Mouse (Mus musculus) heart, adult 9 months (tissue): Measurements from ENCODE around the gene Nol3.

Source experiments
- DNase-seq, 2 experiments: peaks; one replicate each; pipeline ENCODE4 v3.0.0; 2022; ENCODE audit warnings: low spot score in 2 of 2

The Nol3 gene

DNA sequence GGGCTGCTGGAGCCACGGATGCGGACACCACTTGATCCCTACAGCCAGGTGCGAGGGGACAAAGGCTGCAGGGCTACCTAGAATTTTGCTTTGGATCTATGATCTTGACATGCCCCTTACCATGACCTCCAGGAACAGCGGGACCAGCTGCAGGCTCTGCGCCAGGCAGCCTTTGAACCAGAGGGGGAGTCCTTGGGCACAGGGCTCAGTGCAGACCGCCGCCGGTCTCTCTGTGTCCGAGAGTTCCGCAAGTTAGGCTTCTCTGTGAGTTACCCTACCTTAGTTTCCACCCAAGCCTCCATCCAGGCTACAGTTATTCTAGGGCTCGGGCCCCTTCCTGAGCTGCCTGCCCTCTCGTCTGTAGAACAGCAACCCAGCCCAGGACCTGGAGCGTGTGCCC lies 31.7 kb downstream of the Nol3 start:
- DNase-seq: no peak

DNA sequence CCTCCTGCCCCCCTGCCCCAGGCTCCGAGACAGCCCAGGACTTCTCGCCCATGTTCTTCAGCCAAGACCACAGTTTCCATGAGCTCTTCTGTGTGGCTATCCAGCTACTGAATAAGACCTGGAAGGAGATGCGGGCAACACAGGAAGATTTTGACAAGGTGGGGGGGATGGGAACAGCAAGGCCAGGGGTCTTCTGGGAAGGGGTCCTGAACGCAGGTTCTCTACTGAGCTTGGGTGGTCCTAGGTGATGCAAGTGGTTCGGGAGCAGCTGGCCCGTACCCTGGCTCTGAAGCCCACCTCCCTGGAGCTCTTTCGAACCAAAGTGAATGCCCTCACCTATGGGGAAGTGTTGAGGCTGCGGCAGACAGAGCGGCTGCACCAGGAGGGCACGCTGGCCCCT lies 32.5 kb downstream of the Nol3 start:
- no peak for DNase-seq

DNA sequence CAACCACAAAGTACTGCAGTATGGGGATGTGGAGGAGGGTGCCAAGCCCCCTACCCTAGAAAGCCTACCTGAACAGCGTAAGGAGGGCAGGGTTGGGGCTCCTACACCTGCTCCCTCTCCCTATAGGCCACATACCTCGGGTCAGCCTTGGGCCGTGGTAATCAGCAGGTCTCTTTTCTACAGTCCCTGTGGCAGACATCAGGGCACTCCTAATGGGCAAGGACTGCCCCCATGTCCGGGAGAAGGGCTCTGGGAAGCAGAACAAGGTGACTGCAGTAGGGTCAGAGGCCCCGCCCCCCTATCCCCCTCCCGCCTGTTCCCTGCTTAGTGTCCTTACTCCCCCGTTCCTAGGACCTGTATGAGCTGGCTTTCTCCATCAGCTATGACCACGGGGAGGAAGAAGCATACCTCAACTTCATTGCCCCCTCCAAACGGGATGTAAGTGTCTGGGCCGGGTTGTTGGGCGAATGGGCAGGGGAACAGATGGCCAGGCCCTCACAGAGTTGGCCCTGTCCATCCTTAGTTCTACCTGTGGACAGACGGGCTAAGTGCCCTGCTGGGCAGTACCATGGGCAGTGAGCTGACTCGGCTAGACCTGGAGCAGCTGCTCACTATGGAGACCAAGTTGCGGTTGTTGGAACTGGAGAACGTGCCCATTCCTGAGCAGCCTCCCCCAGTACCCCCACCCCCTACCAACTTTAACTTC lies 33.4 kb downstream of the Nol3 start:
- DNase-seq: no peak

DNA sequence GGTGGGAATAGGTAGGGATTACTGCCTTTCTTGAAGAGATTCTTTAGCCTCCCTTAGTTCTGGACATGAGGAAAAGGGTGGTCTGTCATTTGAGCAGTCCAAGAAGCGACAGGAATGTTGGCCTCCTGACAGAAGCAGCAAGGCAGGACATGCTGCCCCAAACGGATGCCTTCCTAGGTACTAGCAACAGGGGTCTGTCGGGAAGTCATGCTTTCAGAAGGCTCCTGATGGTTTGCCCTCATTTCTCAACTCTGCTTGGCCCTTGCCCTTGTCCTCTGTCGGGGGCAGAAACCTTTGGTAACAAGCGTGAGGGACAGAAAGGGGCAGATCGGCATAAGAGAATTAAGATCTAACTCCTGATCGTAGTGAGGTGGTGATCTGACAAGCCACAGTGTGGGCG lies 34.2 kb downstream of the Nol3 start:
- no peak for DNase-seq

DNA sequence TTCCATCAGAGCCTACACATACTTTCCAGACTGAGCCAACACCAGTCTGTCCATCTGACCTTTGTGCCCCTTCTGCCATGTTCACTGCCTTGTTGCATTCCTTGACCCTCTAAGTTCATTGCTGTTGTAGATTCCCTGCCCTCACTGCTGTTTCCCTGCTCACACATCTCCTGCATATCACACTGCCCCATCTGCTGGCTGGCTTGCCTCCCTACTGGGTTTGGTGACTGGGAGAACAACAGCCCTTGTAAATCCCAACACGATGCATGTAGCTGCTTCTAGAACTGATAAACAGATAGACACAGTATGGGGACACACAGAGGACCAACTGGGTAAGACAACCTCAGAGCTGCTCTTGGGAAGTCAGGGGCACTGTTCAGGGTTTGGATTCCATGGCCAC lies 35.8 kb downstream of the Nol3 start:
- DNase-seq: no peak

DNA sequence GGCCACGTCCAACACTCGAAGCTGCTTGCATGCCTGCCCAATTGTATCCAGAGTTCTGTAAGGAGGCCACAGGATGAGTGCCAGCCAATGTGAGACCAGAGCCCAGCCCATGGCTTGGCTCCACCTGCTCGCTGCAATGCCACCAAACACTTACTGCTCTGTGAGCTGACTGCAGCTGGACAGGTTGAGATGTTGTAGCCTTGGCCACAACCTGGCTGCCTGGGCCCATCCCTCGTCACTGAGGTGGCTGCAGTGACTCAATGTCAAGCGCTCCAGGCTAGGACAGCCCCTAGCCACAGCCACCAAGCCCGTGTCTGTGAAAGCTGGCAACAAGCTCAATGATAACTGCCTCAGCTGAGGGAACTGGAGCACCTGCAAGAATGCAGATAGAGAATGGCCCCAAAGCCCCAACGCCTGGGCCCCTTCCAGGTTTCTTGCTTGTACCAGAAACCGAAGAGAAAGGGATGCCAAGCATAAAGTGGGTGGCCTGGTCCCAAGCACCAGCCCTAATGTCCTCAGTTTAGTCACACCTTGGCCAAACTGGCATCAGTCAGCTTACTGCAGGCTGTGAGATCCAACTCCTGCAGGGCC lies 37.0 kb downstream of the Nol3 start:
- peak in 1 of 2 experiments; percentile 48 for DNase-seq

DNA sequence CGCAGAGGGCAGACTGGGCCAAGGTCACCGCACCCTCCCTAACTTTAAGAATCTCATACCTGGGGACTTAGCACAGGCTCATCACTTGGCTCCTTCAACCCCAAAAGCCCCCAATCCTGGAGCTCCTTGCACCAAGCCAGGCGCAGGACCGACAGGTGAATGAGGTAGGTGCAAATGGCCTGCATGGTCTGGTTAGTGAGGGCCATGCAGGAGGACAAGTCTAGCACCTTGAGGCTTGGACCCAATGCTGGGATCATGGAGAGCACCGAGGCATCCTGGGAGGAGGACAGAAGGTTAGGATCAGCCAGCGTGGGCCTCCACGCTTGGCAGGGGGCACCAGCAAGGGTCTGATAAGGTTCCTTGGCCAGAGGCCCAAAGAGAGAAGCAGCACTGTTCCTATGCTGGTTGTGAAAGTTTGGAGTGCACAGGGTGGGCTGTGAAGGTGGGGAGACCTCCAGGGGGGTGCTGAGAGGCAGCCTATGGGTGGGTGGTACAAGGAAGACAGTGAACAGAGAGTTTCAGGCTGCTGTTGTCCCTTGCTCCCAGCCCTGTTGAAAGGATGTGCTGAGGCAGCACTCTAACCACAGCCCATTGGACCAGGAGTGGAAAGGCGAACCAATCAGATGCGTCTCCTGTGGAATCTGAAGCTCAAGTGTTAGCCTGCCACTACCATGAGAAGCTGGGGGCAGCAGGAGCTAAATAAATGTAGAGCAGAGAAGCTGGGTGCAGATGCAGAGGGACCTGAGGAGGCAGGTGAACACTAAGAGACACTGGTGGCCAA lies 37.9 kb downstream of the Nol3 start:
- DNase-seq: no peak

DNA sequence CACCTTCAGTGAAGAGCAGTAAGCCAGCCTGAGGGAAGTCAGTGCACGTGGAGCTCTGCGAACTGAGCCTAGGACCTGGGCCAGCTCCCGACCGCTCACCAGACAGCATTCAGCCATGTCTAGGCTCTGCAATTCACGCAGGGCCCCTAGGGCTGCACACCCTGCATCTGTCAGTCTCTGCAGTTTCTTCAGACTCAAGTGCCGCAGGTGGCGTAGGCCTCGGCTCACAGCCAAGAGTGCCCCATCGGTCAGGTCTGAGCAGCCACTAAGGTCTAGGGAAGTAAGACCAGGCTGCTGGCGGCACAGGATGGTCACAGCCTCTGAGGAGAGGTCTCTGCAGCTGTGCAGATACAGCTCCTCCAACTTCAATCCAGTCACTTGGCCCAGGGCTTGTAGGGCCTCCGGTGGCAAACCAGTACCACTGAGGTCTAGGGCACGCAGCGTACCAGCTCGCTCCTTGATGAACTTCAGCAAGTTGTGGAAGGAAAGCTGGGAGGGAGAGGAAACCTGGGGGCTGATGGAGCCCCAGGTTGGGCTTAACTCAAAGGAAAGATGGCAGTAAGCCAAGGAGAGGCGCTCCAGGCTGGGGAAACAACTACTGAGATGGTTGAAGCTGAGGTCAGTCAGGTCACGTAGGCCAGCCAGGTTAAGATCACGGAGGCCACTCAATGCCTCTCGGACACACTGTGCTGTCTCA lies 39.3 kb downstream of the Nol3 start:
- DNase-seq: no peak

DNA sequence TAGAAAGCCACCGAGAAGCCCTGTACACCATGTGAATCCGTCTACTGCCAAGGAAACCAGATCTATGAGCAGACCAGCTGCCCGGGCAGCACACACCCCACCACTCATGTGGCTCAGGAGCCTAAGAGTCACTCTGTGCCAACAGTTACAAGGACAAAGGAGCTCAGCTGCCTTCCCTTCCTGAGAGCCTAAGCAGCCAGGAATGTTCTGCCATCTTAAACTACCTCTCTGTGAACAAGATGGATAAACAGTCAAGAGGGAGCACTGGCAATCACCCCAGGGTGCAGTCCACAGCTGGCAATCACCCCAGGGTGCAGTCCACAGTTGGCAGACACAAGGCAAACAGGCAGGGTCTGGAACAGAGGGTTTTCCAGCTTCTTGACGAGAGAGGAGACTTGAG lies 42.0 kb downstream of the Nol3 start:
- no peak for DNase-seq

DNA sequence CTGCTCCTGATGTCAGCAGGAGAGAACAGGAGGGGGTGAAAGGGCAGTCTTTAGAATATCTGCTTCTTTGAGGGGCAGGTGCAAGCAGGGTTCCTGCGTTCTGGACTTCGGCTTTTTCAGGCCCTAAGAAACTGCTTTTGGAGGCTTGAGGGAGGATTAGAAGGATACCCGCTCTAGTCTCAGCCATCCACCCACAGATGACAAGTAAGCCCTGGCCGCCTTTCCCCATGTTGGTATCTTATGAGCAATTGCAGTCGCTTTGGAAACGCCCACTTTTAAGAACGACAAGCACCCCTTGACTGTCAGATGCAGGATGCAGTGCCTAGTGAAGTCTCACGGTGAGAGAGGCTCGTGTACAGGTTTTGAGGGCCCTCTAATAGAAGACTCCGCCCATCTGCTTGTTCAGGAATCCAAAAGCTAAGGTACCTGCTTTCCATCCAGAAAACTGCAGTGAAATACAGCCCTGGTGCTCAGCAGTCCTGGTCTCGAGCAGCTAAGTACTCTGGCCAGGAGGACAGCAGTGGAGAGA lies 42.8 kb downstream of the Nol3 start:
- DNase-seq: no peak

DNA sequence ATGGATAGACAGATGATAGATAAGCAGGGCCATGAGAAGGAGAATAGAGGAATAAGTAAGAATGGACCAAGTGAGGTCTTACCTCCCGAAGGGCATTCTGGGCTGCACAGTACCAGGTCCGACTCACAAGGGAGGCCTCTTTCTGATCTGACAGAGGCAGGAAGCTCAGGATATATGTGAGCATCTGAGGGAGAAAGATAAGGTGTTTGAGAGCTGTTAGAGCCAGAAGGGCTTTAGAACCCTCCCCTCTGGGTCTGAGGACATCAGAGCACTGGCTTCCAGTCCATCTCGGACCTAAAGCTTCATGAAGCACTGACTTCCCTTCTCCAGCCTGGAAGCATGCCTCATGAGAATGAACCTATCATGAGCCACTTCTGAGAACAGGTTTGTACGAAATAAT lies 47.2 kb downstream of the Nol3 start:
- no peak for DNase-seq

DNA sequence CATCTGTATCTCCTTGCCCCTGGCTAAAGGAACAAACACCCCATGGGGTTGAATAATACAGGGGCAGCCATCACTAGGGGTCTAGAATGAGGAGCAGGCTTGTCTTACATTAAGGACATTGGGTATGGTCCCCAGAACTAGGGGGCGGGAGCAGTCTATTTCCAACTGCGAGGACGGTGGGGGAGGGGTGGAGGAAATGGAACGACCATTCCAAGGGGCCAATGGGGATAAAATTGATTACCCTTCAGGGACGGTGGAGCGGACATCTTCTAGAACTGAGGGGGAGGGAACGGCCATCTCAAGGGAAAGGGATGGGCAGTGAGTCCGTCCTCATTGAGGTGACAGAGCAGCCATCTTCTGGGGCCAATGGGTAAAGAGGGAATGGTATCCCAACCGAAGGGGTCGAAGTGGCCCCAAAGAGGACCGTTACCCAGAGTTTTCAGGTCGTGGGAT lies 49.7 kb downstream of the Nol3 start:
- DNase-seq: no peak

DNA sequence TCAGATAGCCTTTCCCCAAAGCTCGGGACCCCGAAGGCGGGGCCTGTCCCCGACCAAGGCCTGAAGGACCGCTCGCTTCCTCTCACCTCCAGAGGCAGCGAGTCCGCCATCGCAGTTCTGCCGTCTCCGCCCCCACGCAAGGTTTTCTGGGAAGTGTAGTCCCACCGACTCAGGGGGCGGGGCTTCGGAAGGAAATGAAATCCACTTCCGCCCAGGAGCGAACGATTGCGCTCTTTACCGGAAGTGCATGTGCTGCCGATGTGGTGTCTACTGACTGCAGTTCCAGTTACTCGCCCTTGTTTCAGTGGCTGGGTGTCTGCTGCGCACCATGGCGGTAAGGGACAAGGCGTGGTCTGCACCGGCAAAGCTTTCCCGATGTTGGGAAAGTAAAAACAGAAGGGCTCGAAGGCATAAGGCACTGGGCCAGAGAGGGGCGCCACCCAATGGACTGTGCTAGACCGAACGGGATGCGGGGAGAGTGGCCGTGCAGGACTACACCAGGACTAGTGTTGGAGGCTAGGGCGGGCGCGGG lies 50.3 kb downstream of the Nol3 start, which contains the start of the genes Lrrc29 and Tmem208:
TSS of gene Lrrc29 (minus strand) at position 138 of the 532 bp plus-strand sequence.
TSS of gene Tmem208 (plus strand) at position 214 of the 532 bp plus-strand sequence.
- peak; percentile 90 to 96 for DNase-seq

DNA sequence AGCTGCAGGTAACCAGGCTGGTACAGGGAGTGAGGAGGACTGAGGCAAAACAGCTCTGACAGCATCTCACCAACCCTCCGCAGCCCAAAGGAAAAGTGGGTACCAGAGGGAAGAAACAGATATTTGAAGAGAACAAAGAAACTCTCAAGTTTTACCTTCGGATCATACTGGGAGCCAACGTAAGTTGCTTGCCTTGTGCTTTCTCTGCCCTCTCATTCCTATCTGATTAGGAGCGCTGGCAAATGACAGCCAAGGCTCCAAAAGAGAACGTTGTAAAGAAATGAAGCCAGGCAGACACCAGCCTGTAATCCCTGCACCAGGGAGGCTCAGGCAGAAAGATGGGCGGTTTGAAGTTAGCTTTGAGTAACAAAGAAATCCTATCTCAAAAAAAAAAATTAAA lies 51.0 kb downstream of the Nol3 start:
- no peak for DNase-seq

DNA sequence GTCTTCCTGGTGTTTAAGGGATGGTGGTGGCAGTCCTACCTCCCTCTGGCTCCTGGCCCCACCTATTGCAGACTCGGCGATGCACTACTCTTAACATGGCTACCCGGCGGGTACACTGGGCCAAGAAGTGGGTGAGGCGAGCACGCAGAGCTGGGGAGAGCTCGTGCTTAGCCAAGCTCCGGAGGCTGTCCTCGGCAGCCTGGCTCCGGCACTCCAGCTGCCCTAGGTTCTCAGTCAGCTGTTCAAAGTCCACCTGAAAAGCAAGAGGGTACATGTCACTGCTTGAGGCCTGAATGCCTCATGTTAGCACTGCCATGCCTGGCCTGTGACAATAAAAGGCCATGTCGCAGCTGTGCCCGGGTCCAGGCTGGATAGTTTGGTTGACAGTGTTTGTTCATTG lies 54.4 kb downstream of the Nol3 start:
- DNase-seq: no peak

DNA sequence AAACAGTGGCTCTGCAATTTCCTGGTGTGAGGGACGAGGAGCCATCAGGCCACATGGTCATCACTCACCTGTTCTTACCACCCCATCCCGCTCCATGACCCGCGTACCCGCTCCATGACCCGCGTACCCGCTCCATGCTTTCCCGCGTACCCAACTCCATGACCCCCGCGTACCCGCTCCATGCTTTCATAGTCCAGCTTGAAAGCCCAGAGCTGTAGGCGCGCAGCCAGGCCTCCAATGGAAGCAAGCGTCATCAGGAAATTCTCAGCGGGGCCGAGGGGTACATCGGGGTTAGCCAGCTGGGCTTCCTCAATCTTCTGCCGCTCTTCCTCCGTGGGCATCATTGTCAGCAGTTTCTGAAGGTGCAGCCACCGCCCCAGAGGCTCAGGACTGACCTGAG lies 55.5 kb downstream of the Nol3 start:
- no peak for DNase-seq
